Mouse (Mus musculus): ENCODE results near the gene Ccnk.

Gene Ccnk

GRCm38 (mm10) chr12:108249522-108249921, 70.1 kb downstream of the Ccnk start:
- no peak for DNase-seq

DNA sequence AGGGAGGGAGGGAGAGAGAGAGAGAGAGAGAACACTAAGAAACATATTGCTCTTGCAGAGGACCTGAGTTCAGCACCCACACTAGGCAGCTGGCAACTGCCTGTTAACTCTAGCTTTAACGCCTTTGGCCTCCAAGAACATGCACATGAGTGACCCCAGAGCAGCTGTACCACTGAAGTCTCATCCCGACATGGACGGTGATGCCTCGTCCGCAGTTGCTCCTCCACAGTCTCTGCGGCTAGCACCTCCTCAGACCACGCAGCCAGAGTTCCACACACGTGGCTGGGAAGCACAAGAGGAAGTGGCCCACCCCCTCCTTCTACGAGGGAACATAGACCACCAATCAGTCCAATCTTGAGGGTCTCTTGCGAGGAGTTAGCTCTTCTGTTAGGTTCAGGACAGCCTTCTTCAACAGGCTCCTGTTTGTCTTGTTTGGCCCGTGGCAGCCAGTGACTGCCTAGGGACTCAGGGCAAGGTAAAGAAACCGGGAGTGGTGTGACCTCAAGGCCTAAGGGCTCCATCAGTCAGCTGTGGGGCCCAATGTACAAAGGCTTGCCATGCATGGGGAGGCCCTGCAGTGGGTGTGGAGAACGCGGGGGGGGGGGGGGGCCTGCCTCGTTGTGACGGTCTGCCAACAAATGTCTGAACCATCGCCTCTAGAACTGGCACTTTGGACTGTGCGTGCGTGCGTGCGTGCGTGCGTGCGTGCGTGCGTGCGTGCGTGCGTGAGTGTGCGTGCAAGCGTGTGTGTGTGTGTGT, 71.8 kb downstream of the Ccnk start:
- DNase-seq: no peak

DNA sequence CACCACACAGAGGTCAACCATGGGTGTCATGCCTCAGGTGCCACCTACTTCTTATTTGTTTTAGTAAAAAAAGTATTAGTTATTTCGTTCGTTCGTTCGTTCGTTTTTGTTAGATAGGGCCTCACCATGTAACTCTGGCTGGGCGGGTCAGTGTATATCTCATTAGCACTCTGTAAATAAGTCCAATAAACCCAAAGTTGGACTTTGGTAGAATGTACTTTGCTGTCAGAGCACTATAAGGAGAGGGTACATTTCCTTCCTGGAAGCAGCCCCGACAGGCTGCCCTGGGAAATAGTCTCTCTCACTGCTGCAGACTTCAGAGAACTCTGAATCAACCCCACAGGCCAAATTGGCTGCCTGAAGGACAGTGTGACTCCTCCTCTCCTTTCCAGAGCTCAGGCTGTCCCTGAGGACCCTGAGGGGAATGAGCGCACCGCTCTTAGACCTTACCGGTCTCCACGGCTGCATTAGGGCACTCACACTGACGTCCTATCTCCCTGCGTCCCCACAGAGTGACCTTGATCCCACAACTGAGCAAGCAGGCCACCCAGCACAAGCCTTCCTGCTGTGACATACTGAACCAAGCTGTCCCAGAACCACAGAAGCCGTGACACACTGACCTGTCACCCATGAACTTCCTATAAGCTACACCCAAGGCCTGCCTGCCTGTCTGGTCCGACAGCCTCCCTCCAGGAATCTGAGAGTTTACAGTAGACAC, 72.6 kb downstream of the Ccnk start:
- DNase-seq: no peak

Data from thymus, postnatal 36 days (tissue).